Mouse (Mus musculus): ENCODE data around the gene Hipk2.

DNA sequence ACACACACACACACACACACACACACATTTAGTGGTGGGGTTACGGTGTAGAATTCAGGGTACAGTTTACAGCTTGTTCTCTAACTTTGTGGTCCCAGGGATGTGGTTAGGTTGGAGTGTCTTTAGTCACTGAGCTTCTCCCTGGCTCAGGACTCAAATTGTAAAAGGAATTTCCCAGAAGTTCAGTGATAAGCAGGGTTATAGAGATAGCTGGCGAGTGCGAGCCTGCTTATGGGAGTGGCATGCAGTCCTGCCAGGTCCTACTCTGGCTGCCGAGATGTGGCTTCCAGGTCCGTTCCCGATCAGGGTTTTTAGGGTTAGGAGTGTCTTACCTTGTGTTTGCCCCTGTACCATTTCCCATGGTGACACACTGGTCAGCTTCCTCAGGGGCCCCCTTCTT, 199.7 kb downstream of the Hipk2 start:
- TF ChIP-seq CTCF (IDR thresholded peaks at IDR 0.05; ENCODE audit: borderline replicate concordance, insufficient read depth, low read depth, low read length) (no peak), POLR2A (IDR thresholded peaks at IDR 0.05; ENCODE audit: borderline replicate concordance, insufficient read depth, low read length) (no peak)

All from cerebellum, adult 2 months (tissue).